Mouse (Mus musculus): ENCODE data around the gene Pgls. TPM values are rescaled to one million over a fixed set of nuclear protein-coding genes. Genes with fewer than 3 reads are reported as not detected.

Pgls gene
- total RNA-seq, 1 experiment from 2014 or later, result 131 TPM

DNA sequence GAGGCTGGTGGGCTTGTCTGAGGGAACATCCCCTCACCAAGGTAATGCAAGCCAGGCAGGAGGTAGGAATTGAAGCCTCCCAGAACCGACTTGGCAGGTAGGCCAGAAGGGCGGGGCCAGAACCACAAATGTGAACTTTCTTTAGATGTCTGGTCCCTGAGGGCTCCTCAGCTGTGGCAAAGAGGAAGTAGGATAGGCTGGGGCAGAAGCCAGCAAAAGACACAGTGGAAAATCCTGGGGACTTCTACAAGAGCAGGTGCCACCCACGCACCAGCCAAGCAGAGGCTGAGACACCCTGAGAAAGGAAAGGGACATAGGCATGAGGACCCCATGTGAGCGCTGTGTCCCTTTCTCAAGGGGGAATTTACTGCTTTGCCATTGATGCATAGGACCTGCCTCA lies 4.8 kb downstream of the Pgls start:
- peak; percentile 20; the same call in 1 of the 2 replicates for ATAC-seq (replicated peaks; ENCODE audit: low read depth, poor library complexity, severe bottlenecking)

DNA sequence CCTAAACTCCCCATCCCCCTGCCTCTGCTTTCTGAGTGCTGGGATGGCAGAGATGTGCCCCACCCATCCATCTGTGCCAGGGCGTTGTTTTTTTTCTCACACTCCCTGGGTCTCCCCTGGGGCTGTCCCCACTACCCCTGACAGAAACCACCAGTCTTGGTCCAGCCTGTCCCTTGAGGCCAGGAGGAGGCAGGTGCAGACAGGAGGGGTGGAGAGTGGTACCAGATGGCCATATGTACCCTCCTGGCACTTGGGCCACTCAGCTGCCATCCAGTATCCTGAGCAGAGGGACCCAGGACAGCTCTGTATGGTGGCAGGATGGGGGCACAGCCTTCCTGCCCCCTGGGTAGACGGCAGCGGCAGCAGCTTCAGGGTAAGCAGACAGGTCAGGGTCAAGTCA lies 5.5 kb downstream of the Pgls start, which contains the start of gene Fam129c:
Fam129c (plus strand) TSS at position 198 of the 400 bp plus-strand sequence.
- ATAC-seq (replicated peaks; ENCODE audit: low read depth, poor library complexity, severe bottlenecking), result no peak

DNA sequence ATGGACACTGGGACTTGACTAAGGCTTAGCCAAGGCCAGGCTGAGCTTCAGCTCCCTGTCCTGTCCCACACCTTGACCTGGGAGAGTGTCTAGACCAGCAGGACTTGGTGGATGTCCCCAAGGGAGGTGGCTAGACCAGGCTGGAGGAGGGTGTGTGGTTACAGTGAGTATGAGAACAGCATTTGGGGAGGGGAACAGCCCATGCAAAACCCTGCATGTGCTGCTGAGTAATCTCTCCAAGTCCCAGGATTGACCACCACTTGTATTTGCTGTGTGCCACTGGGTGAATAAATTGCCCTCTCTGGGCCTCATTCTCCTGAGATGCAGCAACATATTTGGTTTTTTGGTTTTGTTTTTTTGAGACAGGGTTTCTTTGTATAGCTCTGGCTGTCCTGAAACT lies 6.4 kb downstream of the Pgls start:
- no peak for ATAC-seq (replicated peaks; ENCODE audit: low read depth, poor library complexity, severe bottlenecking)

DNA sequence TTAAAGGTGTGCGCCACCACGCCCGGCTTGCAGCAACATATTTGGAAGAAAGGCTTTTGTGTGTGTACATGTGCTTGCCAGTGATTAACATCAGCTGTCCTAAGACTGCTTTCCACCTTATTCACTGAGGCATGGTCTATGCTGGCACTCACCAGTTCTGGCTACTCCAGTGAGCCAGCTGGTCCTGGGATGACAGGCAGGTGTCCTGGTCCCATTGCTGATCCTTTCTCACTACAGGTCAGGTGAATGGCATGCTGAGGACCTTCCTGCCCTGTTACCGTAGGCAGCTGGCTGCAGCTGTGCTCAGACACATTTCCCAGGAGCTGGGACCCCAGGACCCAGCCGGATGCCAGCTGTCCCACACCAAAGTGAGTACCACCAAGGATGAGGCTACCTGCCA lies 6.9 kb downstream of the Pgls start:
- ATAC-seq (replicated peaks; ENCODE audit: low read depth, poor library complexity, severe bottlenecking), result no peak

DNA sequence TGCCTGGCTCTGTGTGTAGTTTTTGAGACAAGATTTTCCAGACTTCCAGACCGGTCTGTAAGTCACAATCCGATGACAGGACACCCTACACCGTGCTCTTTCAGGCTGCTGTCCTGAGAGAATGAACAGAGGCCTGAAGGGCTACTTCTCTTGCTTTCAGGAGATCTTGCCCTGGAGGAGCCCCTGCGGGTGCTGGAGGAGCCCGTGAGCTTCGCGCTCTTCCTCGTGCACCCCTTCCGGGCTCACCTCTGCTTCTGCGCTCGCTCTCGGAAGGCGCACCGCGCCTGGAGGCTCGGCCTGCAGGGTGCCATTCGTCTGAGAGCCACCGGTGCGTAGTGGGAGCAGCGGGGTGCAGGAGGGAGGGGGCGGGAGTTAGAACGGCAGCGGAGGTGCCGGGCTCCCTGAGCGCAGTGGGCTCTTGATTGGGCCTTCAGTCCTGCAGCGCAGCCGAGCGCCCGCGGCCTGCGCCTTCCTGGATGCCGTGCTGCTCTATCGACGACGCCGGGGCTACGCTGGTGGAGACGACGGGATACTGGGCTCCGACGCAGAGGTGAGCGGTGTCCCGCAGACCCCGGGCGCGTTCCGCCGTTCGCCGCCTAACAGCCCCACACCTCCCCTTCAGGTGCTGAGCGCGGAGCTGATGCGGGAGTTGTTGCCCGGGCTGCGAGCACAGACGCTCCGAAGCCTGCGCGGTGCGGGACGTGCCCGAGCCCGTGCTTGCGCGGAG lies 10.1 kb downstream of the Pgls start:
- ATAC-seq (replicated peaks; ENCODE audit: low read depth, poor library complexity, severe bottlenecking), result peak; percentile 27

DNA sequence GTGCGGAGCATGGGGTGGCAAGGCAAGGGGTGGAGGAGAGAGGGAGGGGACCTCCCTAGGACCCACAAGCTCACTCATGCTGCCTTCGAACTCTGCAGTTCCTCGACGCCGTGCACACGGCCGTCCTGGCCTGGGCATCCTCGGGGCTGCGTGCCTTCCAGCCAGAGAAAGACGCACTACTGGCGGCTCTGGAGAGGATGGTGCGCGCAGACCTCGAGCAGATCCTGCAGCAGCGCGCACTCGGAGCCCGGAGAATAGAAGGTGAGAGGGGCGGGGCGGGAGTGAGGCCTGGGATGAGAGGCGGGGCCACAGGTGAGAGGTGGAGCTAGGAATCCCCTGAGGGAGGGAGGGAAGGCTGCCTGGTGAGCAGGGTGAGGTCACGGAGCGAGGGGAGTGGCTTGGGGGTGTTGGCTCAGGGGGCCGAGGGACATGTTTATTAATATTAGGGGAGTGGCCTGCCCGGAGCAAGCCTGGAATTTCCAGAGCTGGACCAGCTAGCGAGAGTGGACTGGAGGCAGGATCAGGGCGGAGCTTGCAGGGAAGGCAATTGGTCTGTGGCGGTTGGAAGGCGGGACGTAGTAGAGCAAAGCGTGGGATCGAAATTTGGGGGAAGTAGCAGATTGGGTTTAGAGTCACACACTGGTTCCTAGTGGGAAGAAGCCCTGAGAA lies 10.8 kb downstream of the Pgls start:
- ATAC-seq (replicated peaks; ENCODE audit: low read depth, poor library complexity, severe bottlenecking), result peak; percentile 39

DNA sequence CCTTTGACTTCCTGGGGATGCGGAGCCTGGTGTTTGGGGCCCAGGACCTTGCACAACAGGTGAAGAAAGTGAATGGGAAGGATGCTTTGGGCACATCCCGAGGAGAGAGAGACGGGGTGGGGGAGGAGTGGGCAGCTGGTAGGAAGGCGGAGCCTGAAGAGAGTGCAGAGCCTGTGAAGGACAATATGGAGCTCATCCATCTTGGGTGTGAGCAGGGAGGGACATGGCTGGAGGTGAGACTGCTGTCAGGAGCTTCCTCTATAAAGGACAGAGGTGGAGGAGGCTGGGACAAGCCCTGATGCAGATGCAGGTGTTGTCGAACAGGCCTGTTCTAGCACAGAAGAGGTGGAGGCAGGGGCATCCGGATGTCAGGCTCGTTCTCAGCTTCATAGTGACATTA lies 12.0 kb downstream of the Pgls start:
- no peak for ATAC-seq (replicated peaks; ENCODE audit: low read depth, poor library complexity, severe bottlenecking)

DNA sequence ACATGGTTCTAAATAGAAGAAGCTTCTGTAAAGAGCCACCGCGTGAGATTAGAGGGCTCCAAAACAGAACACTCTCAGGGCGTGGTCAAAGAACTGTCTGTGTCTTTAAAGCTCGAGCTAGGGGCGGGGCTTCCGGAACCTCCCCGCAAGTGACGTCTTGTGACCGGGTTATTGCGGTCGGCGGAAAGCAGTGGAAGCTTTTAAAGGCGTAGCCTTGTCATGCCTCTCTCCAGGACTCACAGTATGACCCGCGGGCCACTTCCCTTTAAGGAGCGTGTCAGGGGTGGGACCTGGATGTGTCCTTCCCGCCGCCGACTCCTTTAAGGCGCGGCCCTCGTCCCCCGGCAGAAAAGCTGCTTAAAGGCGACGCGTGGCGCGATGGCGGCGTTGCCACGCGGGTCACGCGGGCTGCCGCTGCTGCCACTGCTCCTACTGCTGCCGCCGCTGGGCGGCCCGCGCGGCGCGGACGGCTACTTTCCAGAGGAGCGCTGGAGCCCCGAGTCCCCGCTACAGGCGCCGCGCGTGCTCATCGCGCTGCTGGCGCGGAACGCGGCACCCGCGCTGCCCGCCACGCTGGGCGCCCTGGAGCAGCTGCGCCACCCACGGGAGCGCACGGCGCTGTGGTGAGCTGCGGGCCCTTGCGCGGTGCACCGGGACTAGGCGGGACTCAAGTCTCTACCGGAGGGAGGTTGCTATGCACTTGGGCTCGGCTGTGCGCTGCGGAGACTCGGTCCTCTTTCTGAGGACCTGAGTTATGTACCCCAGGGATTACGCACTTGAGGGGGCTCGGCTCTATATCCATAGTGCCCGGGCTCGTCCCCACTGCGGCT lies 19.1 kb downstream of the Pgls start, which contains the start of gene Colgalt1:
Colgalt1 (plus strand) TSS at position 177 of the 830 bp plus-strand sequence.
- ATAC-seq (replicated peaks; ENCODE audit: low read depth, poor library complexity, severe bottlenecking), result peak; percentile 96

DNA sequence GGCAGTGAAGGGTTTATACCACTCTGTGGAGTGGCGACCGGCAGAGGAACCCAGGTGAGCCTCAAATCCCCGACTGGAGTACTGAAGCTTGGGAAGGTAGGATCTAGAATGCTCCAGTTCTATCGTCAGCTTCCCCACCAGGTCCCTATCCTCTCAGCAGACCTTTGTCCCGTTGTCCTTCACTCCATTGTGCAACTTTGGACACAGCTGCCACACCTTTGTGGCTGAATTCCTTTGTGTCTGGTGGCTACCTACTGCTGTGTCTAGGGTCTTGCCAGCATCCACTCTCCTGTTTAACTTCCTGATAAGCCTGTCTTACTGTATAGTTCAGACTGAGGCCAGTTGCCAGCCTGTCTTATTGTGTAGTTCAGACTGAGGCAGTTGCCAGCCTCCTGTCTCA lies 20.2 kb downstream of the Pgls start:
- ATAC-seq (replicated peaks; ENCODE audit: low read depth, poor library complexity, severe bottlenecking), result no peak

DNA sequence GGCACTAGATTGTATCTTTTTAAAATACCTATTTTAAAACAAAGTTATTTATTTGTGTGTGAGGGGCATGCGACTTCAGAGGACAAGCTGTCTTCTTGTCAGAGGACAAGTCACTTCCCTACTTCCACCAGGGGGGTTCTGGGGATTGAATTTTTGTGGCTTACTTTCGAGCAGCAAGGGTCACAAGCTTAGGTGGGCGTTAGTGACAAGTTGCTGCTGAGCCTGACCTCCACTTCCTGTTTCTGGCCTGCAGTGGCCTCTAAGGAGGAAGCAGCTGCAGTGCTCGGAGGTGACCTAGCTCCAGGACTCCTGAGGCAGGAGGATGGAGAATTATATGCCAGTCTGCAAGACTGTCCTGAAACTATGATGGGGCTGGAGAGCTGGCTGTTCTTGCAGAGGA lies 21.4 kb downstream of the Pgls start:
- peak; percentile 42 for ATAC-seq (replicated peaks; ENCODE audit: low read depth, poor library complexity, severe bottlenecking)

DNA sequence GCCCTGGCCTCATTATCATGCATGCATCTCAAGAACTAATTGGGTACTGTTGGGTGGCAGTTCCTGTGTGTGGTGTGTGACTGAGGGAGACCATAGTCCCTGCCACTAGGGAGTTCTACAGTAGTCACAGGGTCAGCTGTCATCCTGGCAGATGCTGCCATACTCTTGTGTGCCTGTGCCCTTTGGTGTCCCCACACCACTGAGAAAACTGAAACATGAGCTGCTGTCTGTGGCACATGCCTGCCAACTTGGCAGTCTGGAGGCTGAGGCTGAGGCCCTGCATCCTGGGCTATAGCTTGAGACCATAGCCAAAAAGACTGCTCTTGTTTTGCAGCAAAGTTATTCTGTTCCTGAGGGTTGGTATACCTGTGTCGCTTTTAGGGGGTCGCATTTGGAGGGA lies 27.8 kb downstream of the Pgls start:
- ATAC-seq (replicated peaks; ENCODE audit: low read depth, poor library complexity, severe bottlenecking), result no peak

DNA sequence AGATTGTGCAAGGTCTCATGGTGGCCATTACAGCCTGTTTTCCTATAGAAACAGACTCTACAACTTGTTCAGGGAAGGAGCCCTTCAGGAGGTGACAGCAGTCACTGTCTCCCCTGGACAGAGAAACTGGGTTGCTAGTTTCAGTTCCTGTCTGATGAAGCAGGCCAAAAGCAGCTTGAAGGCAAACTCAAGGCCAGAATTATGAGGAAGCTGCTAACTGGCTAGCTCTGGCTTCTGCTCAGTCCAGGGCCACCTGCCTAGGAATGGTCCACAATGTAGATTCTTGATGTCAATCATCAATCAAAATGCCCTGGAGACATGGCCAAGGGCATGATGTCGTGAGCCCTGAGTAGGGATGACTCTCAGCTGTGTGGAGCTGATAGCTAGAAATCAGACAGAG lies 33.1 kb downstream of the Pgls start:
- ATAC-seq (replicated peaks; ENCODE audit: low read depth, poor library complexity, severe bottlenecking), result no peak

DNA sequence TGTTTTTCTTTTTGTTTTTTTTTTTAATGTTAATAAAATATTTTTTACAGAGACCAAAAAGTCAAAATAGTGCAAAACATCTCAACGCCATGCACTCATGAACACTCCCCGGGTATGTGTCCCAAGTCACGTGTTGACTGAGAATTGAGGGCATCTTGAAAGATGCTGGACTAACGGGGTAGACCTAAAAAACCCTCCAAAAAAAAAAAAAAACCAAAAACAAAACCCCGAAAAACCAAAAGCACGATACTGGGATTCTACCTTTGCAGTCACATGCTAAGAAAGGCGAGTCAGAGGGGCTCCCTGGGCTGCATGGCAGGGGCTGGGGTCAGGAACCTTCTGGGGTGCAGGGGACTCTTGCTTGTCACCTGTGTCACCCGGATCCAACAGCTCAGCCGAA lies 34.8 kb downstream of the Pgls start:
- no peak for ATAC-seq (replicated peaks; ENCODE audit: low read depth, poor library complexity, severe bottlenecking)

DNA sequence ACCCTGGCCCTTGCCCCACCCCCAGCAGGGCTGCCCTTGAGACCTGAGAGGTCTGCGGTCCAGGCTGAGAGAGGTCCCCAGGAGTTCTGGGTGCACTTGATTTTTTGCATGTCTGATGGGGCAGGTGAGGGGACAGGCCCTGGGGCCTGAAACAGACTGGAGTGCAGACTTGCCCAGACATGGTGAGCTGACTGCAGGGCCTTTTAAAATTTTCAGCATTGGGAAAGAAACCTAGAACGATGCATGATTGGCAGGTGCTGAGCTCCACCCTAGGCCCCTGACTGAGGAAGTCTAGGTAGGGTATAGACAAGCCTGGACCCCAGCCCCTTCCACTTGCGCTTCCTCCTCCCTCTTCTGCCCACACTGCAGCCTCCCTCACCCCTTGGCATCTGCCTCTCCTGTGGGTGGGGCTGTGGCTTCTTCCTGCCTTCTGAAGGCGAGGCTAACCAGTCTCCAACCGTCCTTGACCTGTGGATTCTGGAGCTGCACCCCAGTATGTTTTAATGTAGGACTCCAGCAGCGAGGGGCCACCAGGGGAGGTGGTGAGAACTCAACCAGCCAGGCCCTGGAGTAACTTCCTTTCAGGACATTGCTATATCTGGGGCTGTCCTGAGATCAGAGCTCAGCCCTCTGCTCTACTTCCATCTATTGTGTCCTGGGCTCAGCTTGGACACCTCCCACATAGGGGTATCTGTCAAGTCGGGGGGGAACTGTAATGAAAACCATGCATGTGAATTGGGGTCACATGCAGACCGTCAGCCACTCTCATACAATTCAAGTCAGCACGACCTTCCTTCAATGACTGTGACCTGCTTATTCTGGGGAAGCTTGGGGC lies 35.5 kb downstream of the Pgls start:
- ATAC-seq (replicated peaks; ENCODE audit: low read depth, poor library complexity, severe bottlenecking), result peak; percentile 9

DNA sequence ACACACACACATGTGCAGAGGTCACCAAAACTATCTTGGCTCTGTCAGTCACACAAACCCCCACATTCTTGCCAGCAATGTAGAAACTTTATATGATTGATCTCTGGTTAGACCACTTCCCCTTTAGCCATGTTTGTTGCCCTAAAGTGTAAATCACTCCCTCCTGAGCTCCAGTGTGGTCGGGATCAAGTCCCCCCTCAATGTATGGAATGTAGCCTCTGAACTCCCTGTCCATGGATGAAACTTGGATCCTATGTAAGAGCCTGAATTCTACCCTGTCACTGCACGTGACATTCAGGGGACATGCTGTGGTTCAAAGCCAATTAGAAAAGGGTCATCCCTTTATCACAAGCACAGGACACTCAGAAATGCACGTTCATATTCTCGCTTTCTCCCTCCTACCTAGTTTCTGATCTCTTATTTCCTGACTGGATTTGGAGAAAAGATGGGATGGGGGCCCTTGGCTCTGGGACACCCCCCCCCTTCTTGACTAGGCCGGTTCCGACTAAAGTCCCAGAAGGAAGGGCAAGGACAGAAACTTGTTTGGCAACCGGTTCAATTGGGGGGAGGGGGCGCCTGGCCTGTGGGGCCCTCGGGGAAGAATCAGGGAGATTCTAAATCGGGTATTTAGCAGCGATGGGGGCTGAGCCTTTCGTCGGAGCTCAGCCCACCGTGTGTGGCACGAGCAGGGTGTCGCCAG lies 36.6 kb downstream of the Pgls start:
- ATAC-seq (replicated peaks; ENCODE audit: low read depth, poor library complexity, severe bottlenecking), result peak; percentile 27

DNA sequence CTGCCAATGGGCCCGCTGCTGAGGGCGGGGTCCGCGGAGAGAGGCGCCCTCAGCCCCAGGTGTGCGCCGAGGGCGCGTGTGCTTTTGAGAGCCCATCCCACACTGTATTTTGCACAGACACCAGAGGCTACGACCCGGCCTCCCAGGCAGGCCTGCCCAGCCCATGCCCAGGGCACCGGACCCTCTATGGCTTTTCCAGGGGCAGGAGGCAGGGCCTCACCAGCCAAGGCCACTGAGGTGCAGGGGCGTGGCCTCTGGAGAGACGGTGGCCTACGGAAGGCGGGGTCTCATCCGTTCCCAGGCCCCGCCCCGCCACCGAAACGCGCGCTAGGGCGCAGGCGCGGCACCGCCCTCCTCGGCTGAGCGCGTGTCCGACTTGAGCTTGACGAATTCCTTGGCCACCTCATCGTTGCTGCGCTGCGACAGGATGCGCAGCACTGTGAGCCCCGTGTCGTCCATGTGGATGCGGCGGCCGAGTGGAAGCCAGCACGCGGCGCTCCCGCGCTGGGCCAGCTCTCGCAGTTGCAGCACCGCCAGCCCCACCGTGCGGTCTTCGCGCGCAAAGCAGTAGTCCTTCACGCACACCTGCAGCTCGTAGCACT lies 37.2 kb downstream of the Pgls start:
- peak; percentile 49 for ATAC-seq (replicated peaks; ENCODE audit: low read depth, poor library complexity, severe bottlenecking)

DNA sequence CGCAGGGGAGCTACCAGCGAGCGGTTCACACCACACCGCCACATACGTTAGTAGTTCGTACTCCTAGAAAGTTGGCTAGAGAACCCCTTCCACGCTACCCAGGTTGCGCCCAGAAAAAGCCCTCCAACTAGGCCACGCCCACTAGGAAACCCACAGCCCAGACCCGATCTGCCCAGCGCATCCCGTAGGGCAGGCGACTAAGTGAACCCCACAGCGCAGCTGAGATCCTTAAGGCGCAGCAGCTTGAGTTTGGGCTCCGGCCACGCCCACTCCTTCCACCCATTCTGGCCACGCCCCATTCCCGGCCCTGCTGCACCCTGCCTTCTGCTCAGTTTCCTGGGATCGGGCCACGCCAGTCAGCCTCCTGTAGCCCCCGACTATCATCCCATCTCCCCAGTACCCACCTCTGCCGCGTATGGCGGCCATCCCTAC lies 37.8 kb downstream of the Pgls start:
- ATAC-seq (replicated peaks; ENCODE audit: low read depth, poor library complexity, severe bottlenecking), result peak; percentile 13

DNA sequence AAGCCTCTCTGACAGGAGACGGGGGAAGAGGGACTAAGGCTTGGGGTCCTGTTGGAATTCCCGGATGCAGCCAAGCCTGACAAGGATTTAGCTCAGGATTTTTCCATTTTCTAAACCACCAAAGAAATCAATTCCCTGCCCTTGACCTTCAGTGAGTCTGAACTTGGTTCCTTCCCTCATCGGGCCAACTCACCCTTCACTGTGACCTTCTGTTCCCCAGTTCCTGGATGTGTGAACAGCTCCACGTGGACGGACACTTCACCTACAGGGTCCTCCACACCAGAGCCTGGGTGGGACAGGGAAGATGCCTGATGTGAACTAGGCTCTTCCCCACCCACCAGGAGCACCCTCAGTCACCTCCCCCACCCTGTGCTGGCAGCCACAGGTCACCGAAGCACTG lies 38.8 kb downstream of the Pgls start:
- no peak for ATAC-seq (replicated peaks; ENCODE audit: low read depth, poor library complexity, severe bottlenecking)

DNA sequence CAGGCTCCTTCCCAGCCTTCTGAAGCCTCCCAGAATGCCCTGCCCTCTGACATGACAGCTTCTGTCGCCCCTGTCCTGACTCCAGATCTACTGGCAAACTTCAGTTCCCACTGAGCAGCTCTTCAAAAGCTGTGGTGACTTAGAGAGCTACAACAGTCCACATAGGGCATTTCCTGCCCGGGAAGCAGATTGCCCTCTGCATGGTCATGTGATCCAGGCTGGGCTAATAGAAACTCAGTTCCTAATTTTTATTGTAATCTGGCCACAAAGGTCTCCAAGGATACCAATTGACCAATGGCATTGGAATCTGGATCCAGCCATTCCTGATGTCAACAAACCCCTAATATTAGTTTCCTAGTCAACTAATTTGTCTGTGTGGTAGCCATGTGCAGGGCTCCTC lies 39.9 kb downstream of the Pgls start:
- no peak for ATAC-seq (replicated peaks; ENCODE audit: low read depth, poor library complexity, severe bottlenecking)
